Mouse (Mus musculus): ENCODE data around the gene Wars.

DNA sequence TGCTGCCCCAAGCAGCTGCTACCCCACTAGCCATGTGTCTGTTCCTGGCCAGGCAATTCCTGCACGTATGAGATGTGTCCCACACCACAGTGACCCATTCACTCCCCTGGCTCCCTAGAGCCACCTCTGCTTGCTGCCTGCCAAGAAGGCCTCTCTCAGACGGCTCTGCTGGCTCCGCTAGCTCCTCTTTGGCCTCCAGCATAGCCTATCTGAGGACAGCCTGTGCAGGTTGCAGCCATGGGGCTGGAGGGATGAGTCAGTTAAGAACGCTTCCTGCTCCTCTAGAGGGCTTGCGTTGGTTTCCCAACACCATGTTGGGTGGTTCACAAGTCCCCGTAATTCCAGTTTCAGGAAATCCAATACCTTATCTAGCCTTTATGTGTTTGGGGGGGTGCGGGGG, 51.3 kb downstream of the Wars start:
- TF ChIP-seq EP300 (optimal IDR thresholded peaks at IDR 0.05) = no peak
- TF ChIP-seq CTCF (IDR thresholded peaks at IDR 0.05; ENCODE audit: low read depth) = no peak
